Comparison of ENCODE assay signal across 8 mouse cellular contexts in genomic region chr3:138197973-138198721, GRCm38 (mm10). TPM values are rescaled to one million over a fixed set of nuclear protein-coding genes. Genes with fewer than 3 reads are reported as not detected.
DNase-seq lines count a peak whose midpoint lies in the region; ATAC-seq and TF ChIP-seq lines count a peak whose summit lies in the region.

No protein-coding gene starts in this region.

- no peaks in the 10 kb centered on the region for H3K36me3 ChIP-seq in ES-E14 (ENCODE audit: control insufficient read depth, insufficient read depth, low read length, poor library complexity, severe bottlenecking)
- H3K36me3 ChIP-seq in forebrain, embryonic 16.5 days (ENCODE audit: control insufficient read depth, insufficient read depth): no peaks in the 10 kb centered on the region
- H3K36me3 ChIP-seq in neural tube, embryonic 15.5 days: no peaks in the 10 kb centered on the region

- H3K4me2 ChIP-seq in forebrain, embryonic 16.5 days (ENCODE audit: low read length): peak overlapping the region; percentile 58
- H3K4me2 ChIP-seq in neural tube, embryonic 15.5 days: peak overlapping the region; percentile 62

- peak; percentile 99 for ATAC-seq in forebrain, embryonic 16.5 days
- peak; percentile 97 for ATAC-seq in neural tube, embryonic 15.5 days (ENCODE audit: low FRiP score)

- intact Hi-C loops in heart, postnatal 36 days (cut with DNase I): loop anchor here (1.0 to 2.0 kb wide), 4 partner anchors 25 to 233 kb away; no protein-coding TSS in a partner anchor

- peak; percentile 90 for DNase-seq in ES-E14 (ENCODE audit: low read depth, low spot score)
- peak; percentile 64 for DNase-seq in cerebellum, adult 11-12 months
- peak; percentile 83 to 88 for DNase-seq in heart, postnatal 36 days
- DNase-seq in layer of hippocampus, adult 18-20 months (ENCODE audit: low spot score in 2 of 2): peak; percentile 75 to 96
- DNase-seq in lung, adult 18-20 months: peak; percentile 72 to 80
- peak; percentile 95 for DNase-seq in testis, postnatal 10 days (ENCODE audit: low spot score)

- H3K27me3 ChIP-seq in forebrain, embryonic 16.5 days (replicated peaks; ENCODE audit: control insufficient read depth, insufficient read depth, low read length): no peaks in the 10 kb centered on the region
- H3K27me3 ChIP-seq in neural tube, embryonic 15.5 days (replicated peaks): no peaks in the 10 kb centered on the region

- no peaks in the 10 kb centered on the region for H3K9me3 ChIP-seq in ES-E14 (ENCODE audit: control insufficient read depth, insufficient read depth, low read depth, low read length)
- H3K9me3 ChIP-seq in forebrain, embryonic 16.5 days (ENCODE audit: control insufficient read depth, low read length): no peaks in the 10 kb centered on the region
- H3K9me3 ChIP-seq in neural tube, embryonic 15.5 days (replicated peaks): no peaks in the 10 kb centered on the region

- no peak overlapping the region for H3K27ac ChIP-seq in ES-E14 (ENCODE audit: insufficient read depth, low read depth, low read length, poor library complexity, severe bottlenecking)
- H3K27ac ChIP-seq in forebrain, embryonic 16.5 days (ENCODE audit: low read length): no peak overlapping the region
- 0 out of 2 replicates have a peak overlapping the region, but pooled peaks have one; percentile 63 for H3K27ac ChIP-seq in neural tube, embryonic 15.5 days (replicated peaks)

- in situ Hi-C loops in ES-E14 (cut with MboI; ENCODE audit: low sequenced_read_pairs in 2 of 2, unreplicated experiment in 2 of 2): loop anchor here in 1 of 2 experiments (10.0 kb wide), 1 partner anchor 237 kb away; no protein-coding TSS in a partner anchor

- 24% methylated on average over 20 of the region's 20 CpGs for WGBS in forebrain, embryonic 16.5 days
- WGBS in neural tube, embryonic 15.5 days: 28% methylated on average over 20 of the region's 20 CpGs

- peaks cover 0 to 3% of the 10 kb centered on the region in 2 experiments; a peak in 1 of 4 replicates for H3K4me1 ChIP-seq in ES-E14 (ENCODE audit: control insufficient read depth in 2 of 2, insufficient read depth in 2 of 2, low read length in 2 of 2, poor library complexity in 1 of 2)
- no peaks in the 10 kb centered on the region for H3K4me1 ChIP-seq in forebrain, embryonic 16.5 days (replicated peaks; ENCODE audit: control insufficient read depth, insufficient read depth, low read length)
- H3K4me1 ChIP-seq in neural tube, embryonic 15.5 days: 0 out of 2 replicates have a peak, but pooled peaks cover 5% of the 10 kb centered on the region

- no peak overlapping the region for H3K4me3 ChIP-seq in ES-E14 (ENCODE audit: insufficient read depth in 1 of 2, low read depth in 1 of 2, low read length in 2 of 2, poor library complexity in 1 of 2, severe bottlenecking in 1 of 2)
- peak overlapping the region; percentile 37 for H3K4me3 ChIP-seq in forebrain, embryonic 16.5 days (replicated peaks; ENCODE audit: low read length)
- H3K4me3 ChIP-seq in neural tube, embryonic 15.5 days (replicated peaks): peak overlapping the region; percentile 35

- no peak overlapping the region for H3K9ac ChIP-seq in ES-E14 (ENCODE audit: insufficient read depth, low read depth, low read length, poor library complexity, severe bottlenecking)
- H3K9ac ChIP-seq in forebrain, embryonic 16.5 days (replicated peaks; ENCODE audit: low read depth, low read length): peak overlapping the region; percentile 67
- peak overlapping the region; percentile 47; the same call in 1 of the 2 replicates for H3K9ac ChIP-seq in neural tube, embryonic 15.5 days (replicated peaks)

TF ChIP-seq in ES-E14, 5 proteins besides CTCF, POLR2A, EP300 and RAD21:
- TF ChIP-seq ZC3H11A (IDR thresholded peaks at IDR 0.05; ENCODE audit: borderline replicate concordance, low read depth, low read length) (peak; percentile 80), ZNF384 (IDR thresholded peaks at IDR 0.05; ENCODE audit: low read depth, low read length) (no peak)

RNA-seq across cellular contexts. Expression of gene 4930579F01Rik, which starts 4.5 kb away (rescaled TPM):
- not detected in 2 replicates for total RNA-seq in ES-E14 (2012; rRNA removed)
- polyA plus RNA-seq in forebrain, embryonic 16.5 days (2015; fragmentation: Nextera tagmentation; extraction: Ambion mirVana): not detected in 2 replicates
- total RNA-seq in heart, postnatal 36 days (2021): not detected
- not detected for total RNA-seq in layer of hippocampus, adult 18-20 months (2021)
- not detected in 2 replicates for polyA plus RNA-seq in neural tube, embryonic 15.5 days (2015; fragmentation: Nextera tagmentation; extraction: Ambion mirVana)

RNA-seq across cellular contexts. Expression of gene Adh7, which starts 19.4 kb away (rescaled TPM):
- 0.36 and 0.48 TPM in 2 replicates for total RNA-seq in ES-E14 (2012; rRNA removed)
- polyA plus RNA-seq in forebrain, embryonic 16.5 days (2015; fragmentation: Nextera tagmentation; extraction: Ambion mirVana): 0.53 and 1.4 TPM in 2 replicates
- under 1 TPM; 0.11 to 0.17 TPM for total RNA-seq in heart, postnatal 36 days (2021)
- under 1 TPM in 1 of 2 experiments, not detected in 1; 0.10 TPM for total RNA-seq in layer of hippocampus, adult 18-20 months (2021)
- 0.44 and 0.66 TPM in 2 replicates for polyA plus RNA-seq in neural tube, embryonic 15.5 days (2015; fragmentation: Nextera tagmentation; extraction: Ambion mirVana)

RNA-seq across cellular contexts. Expression of gene Mttp, which starts 53.4 kb away (rescaled TPM):
- 10.3 and 10.8 TPM in 2 replicates for total RNA-seq in ES-E14 (2012; rRNA removed)
- polyA plus RNA-seq in forebrain, embryonic 16.5 days (2015; fragmentation: Nextera tagmentation; extraction: Ambion mirVana): 8.2 and 8.7 TPM in 2 replicates
- 1 to 10 TPM; 5.4 to 6.2 TPM for total RNA-seq in heart, postnatal 36 days (2021)
- 1 to 10 TPM; 6.8 to 7.1 TPM for total RNA-seq in layer of hippocampus, adult 18-20 months (2021)
- 8.5 and 9.4 TPM in 2 replicates for polyA plus RNA-seq in neural tube, embryonic 15.5 days (2015; fragmentation: Nextera tagmentation; extraction: Ambion mirVana)

RNA-seq across cellular contexts. Expression of gene Trmt10a, which starts 54.9 kb away (rescaled TPM):
- total RNA-seq in ES-E14 (2012; rRNA removed): 16.2 and 16.5 TPM in 2 replicates
- polyA plus RNA-seq in forebrain, embryonic 16.5 days (2015; fragmentation: Nextera tagmentation; extraction: Ambion mirVana): 7.2 and 7.3 TPM in 2 replicates
- total RNA-seq in heart, postnatal 36 days (2021): 1 to 10 TPM; 2.3 to 3.2 TPM
- 1 to 10 TPM; 4.6 to 5.1 TPM for total RNA-seq in layer of hippocampus, adult 18-20 months (2021)
- polyA plus RNA-seq in neural tube, embryonic 15.5 days (2015; fragmentation: Nextera tagmentation; extraction: Ambion mirVana): 8.4 and 9.4 TPM in 2 replicates

Comparison
In these comparisons a context has a peak if more than half of its experiments do, and no peak if none do; other contexts are left out.
1. H3K4me3 ChIP-seq: peak in forebrain, embryonic 16.5 days (single experiment) and neural tube, embryonic 15.5 days (single experiment); none in ES-E14 (0 of 2).
2. Peak in every context shown above with its lines, with median percentiles within 50 percentile points of each other: DNase-seq.